Mouse (Mus musculus) myocyte (in vitro differentiated cells): ENCODE results near the gene Zmym3.

Source experiments
- CEBPB ChIP-seq: IDR thresholded peaks from 2 replicates; pipeline ENCODE4 v1.6.1; 2011; ENCODE audit warnings: mild to moderate bottlenecking, moderate library complexity; ENCODE audit not compliant: poor library complexity, insufficient read depth, severe bottlenecking
- E2F4 ChIP-seq: IDR thresholded peaks from one replicate; pipeline ENCODE4 v1.6.1; 2011; ENCODE audit warnings: mild to moderate bottlenecking, control low read depth, moderate library complexity; ENCODE audit not compliant: insufficient read depth
- MAX ChIP-seq: IDR thresholded peaks from one replicate; pipeline ENCODE4 v1.6.1; 2011; ENCODE audit warnings: low read depth, mild to moderate bottlenecking, control low read depth
- MYOD1 ChIP-seq, 3 experiments: IDR thresholded peaks; one replicate each; pipeline ENCODE4 v1.6.1; 2011; ENCODE audit warnings: control low read depth in 2 of 3, low read depth in 2 of 3, mild to moderate bottlenecking in 2 of 3, moderate library complexity in 1 of 3; ENCODE audit not compliant: insufficient read length in 2 of 3, control insufficient read depth in 1 of 3
- MYOG ChIP-seq, 3 experiments: IDR thresholded peaks; one replicate each; pipeline ENCODE4 v1.6.1; 2011; ENCODE audit warnings: control low read depth in 2 of 3, low read depth in 2 of 3, mild to moderate bottlenecking in 2 of 3; ENCODE audit not compliant: insufficient read length in 2 of 3, control insufficient read depth in 1 of 3, insufficient read depth in 1 of 3
- POLR2A ChIP-seq: IDR thresholded peaks from one replicate; pipeline ENCODE4 v1.6.1; 2011; ENCODE audit warnings: low read depth, mild to moderate bottlenecking, control low read depth, moderate library complexity; ENCODE audit not compliant: insufficient read length
- POLR2AphosphoS2 ChIP-seq: IDR thresholded peaks from one replicate; pipeline ENCODE4 v1.6.1; 2011; ENCODE audit warnings: low read depth, control low read depth; ENCODE audit not compliant: insufficient read length
- REST ChIP-seq: IDR thresholded peaks from one replicate; pipeline ENCODE4 v1.6.1; 2011; ENCODE audit warnings: mild to moderate bottlenecking, control low read depth, moderate library complexity; ENCODE audit not compliant: insufficient read depth, insufficient read length
- SRF ChIP-seq: IDR thresholded peaks from one replicate; pipeline ENCODE4 v1.6.1; 2011; ENCODE audit warnings: low read depth; ENCODE audit not compliant: control insufficient read depth, insufficient read length
- TCF12 ChIP-seq: IDR thresholded peaks from one replicate; pipeline ENCODE4 v1.6.1; 2011; ENCODE audit warnings: mild to moderate bottlenecking, control low read depth; ENCODE audit not compliant: poor library complexity, insufficient read depth, severe bottlenecking
- USF1 ChIP-seq: IDR thresholded peaks from one replicate; pipeline ENCODE4 v1.6.1; 2011; ENCODE audit warnings: low read depth, mild to moderate bottlenecking, control low read depth, moderate library complexity

DNA sequence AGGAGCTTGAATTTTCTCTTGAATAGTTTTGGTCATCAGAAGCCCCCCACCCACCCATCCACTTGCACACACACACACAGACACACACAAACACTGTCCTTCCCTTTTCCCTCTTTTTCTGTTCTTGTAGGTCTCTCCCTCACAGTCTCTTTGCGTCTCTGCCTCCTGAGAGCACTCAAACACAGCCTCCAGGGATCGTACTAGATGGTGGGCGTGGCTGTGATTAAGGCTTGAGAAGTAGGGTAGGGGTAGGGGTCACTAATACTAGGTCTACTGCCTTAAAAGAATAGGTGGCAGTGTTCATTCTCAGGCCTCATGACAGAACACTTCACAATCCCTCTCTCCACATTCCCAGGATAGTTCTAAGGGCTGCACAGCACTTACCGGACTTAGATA lies at the start of gene Zmym3:
- TF ChIP-seq POLR2A (no peak), POLR2AphosphoS2 (no peak), REST (no peak), USF1 (no peak), E2F4 (no peak), MAX (no peak), TCF12 (no peak), MYOG (IDR thresholded peaks at IDR 0.05; ENCODE audit: control insufficient read depth in 1 of 3, insufficient read depth in 1 of 3, insufficient read length in 2 of 3, low read depth in 2 of 3) (no peak), CEBPB (no peak), MYOD1 (IDR thresholded peaks at IDR 0.05; ENCODE audit: control insufficient read depth in 1 of 3, insufficient read length in 2 of 3, low read depth in 2 of 3) (no peak), SRF (no peak)
